Mouse (Mus musculus) embryonic facial prominence, embryonic 14.5 days (tissue): ENCODE results near the gene Grhl3. TPM values are rescaled to one million over a fixed set of nuclear protein-coding genes. Genes with fewer than 3 reads are reported as not detected.

Experiments used
- ATAC-seq: fragments of 200-750 bp; cut with Nextera tagmentation; 2 replicates; pipeline ENCODE4 v1.8.0; 2017; ENCODE audit warnings: low read depth, moderate number of reproducible peaks, moderate TSS enrichment
- DNase-seq: peaks from one replicate; pipeline ENCODE4 v3.0.0-alpha.2; 2015; ENCODE audit warnings: low spot score
- H3K27ac ChIP-seq: fragments of 300-500 bp; sonication (generic); replicated peaks from 2 replicates; pipeline ENCODE4 v1.5.1; 2014; ENCODE audit warnings: low read depth, mild to moderate bottlenecking, low read length, moderate library complexity
- H3K27me3 ChIP-seq: fragments of 300-500 bp; sonication (generic); replicated peaks from 2 replicates; pipeline ENCODE4 v1.6.1; 2014; ENCODE audit warnings: low read length; ENCODE audit not compliant: control insufficient read depth, insufficient read depth
- H3K36me3 ChIP-seq: fragments of 300-500 bp; sonication (generic); 2 replicates; pipeline ENCODE4 v1.6.1; 2014; ENCODE audit warnings: low read length, mixed read lengths; ENCODE audit not compliant: control insufficient read depth, insufficient read depth
- H3K4me1 ChIP-seq: fragments of 300-500 bp; sonication (generic); 2 replicates; pipeline ENCODE4 v1.6.1; 2014; ENCODE audit warnings: antibody characterized with exemption, low read length; ENCODE audit not compliant: control insufficient read depth, insufficient read depth
- H3K4me2 ChIP-seq: fragments of 300-500 bp; sonication (generic); 2 replicates; pipeline ENCODE4 v1.6.1; 2014; ENCODE audit warnings: low read depth, mild to moderate bottlenecking, low read length, moderate library complexity, mixed read lengths
- H3K4me3 ChIP-seq: fragments of 300-500 bp; sonication (generic); 2 replicates; pipeline ENCODE4 v1.5.1; 2014; ENCODE audit warnings: low read depth, mild to moderate bottlenecking, low read length
- H3K9ac ChIP-seq: fragments of 300-500 bp; sonication (generic); 2 replicates; pipeline ENCODE4 v1.6.1; 2014; ENCODE audit warnings: low read depth, mild to moderate bottlenecking, low read length, moderate library complexity, mixed read lengths
- H3K9me3 ChIP-seq: fragments of 300-500 bp; sonication (generic); 2 replicates; pipeline ENCODE4 v1.6.1; 2016; ENCODE audit warnings: low read length; ENCODE audit not compliant: control insufficient read depth
- WGBS: fragments of 180-500 bp; shearing (Covaris S2); extraction: QIAGEN DNeasy Blood & Tissue Kit; methylation state at CpG from one replicate; pipeline ENCODE4 v1.1.7; 2014; 5-methylcytosine and 5-hydroxymethylcytosine counted together
- polyA plus RNA-seq: library from polyadenylated mRNA; unstranded; fragments of >200 nt; fragmentation: Nextera tagmentation; extraction: Ambion mirVana; gene quantifications from 2 replicates; pipeline ENCODE4 v1.2.1, GENCODE M21; 2014

The Grhl3 gene
- polyA plus RNA-seq, 1 experiment from 2014 or later, result 13.3 TPM

- Histone ChIP-seq H3K9me3 (no peaks in the 10 kb centered on the region), H3K9ac (no peak overlapping the region), H3K36me3 (no peaks in the 10 kb centered on the region), H3K27ac (no peak overlapping the region; the same call in 1 of the 2 replicates), H3K4me1 (no peaks in the 10 kb centered on the region), H3K4me2 (no peak overlapping the region), H3K27me3 (no peaks in the 10 kb centered on the region), H3K4me3 (no peak overlapping the region)
- DNase-seq, result peak; percentile 34
- ATAC-seq, result no peak
- WGBS, result 48% methylated on average over 15 of the region's 15 CpGs
These were observed 56.8 kb downstream of the Grhl3 start for GRCm38 (mm10) chr4:135516351-135517316.

- Histone ChIP-seq H3K36me3 (no peaks in the 10 kb centered on the region), H3K4me1 (no peaks in the 10 kb centered on the region), H3K27me3 (no peaks in the 10 kb centered on the region), H3K9ac (no peak overlapping the region), H3K4me2 (no peak overlapping the region), H3K27ac (no peak overlapping the region), H3K9me3 (no peaks in the 10 kb centered on the region), H3K4me3 (no peak overlapping the region)
- WGBS, result 61% methylated on average over 14 of the region's 14 CpGs
- DNase-seq, result no peak
- no peak for ATAC-seq
These were observed 58.5 kb downstream of the Grhl3 start for GRCm38 (mm10) chr4:135514925-135515324.

GRCm38 (mm10) chr4:135513865-135514264, 59.6 kb downstream of the Grhl3 start:
- H3K9me3 ChIP-seq, result no peaks in the 10 kb centered on the region
- H3K4me1 ChIP-seq, result peaks cover 2% of the 10 kb centered on the region; the same call in 1 of the 2 replicates
- no peaks in the 10 kb centered on the region for H3K27me3 ChIP-seq
- DNase-seq, result no peak
- no peaks in the 10 kb centered on the region for H3K36me3 ChIP-seq
- no peak overlapping the region for H3K4me2 ChIP-seq
- no peak overlapping the region for H3K27ac ChIP-seq
- no peak overlapping the region for H3K9ac ChIP-seq
- ATAC-seq, result no peak
- WGBS, result 84% methylated on average over 7 of the region's 7 CpGs
- H3K4me3 ChIP-seq, result no peak overlapping the region

GRCm38 (mm10) chr4:135509515-135509914, 63.9 kb downstream of the Grhl3 start:
- no peaks in the 10 kb centered on the region for H3K27me3 ChIP-seq
- no peak for ATAC-seq
- H3K9me3 ChIP-seq, result no peaks in the 10 kb centered on the region
- H3K9ac ChIP-seq, result no peak overlapping the region
- 50% methylated on average over 12 of the region's 12 CpGs for WGBS
- DNase-seq, result peak; percentile 26
- H3K27ac ChIP-seq, result no peak overlapping the region
- H3K4me1 ChIP-seq, result peaks cover 2% of the 10 kb centered on the region; the same call in 1 of the 2 replicates
- H3K4me3 ChIP-seq, result no peak overlapping the region
- H3K4me2 ChIP-seq, result no peak overlapping the region
- H3K36me3 ChIP-seq, result no peaks in the 10 kb centered on the region

- DNase-seq (peak; percentile 88), ATAC-seq (peak; percentile 58)
- peak overlapping the region; percentile 45 for H3K4me2 ChIP-seq
- no peaks in the 10 kb centered on the region for H3K9me3 ChIP-seq
- H3K27me3 ChIP-seq, result no peaks in the 10 kb centered on the region
- no peak overlapping the region for H3K9ac ChIP-seq
- WGBS, result 16% methylated on average over 13 of the region's 13 CpGs
- no peaks in the 10 kb centered on the region for H3K36me3 ChIP-seq
- H3K4me1 ChIP-seq, result peaks cover 2% of the 10 kb centered on the region; the same call in 1 of the 2 replicates
- H3K4me3 ChIP-seq, result no peak overlapping the region
- no peak overlapping the region for H3K27ac ChIP-seq
These were observed 64.9 kb downstream of the Grhl3 start for GRCm38 (mm10) chr4:135508419-135509039.

GRCm38 (mm10) chr4:135507547-135508350, 65.7 kb downstream of the Grhl3 start:
- H3K36me3 ChIP-seq, result no peaks in the 10 kb centered on the region
- H3K9me3 ChIP-seq, result no peaks in the 10 kb centered on the region
- peak overlapping the region; percentile 50 for H3K4me2 ChIP-seq
- no peaks in the 10 kb centered on the region for H3K27me3 ChIP-seq
- H3K27ac ChIP-seq, result no peak overlapping the region
- ATAC-seq (0 out of 2 replicates have a peak, but pooled peaks have one; percentile 26), DNase-seq (peak; percentile 32)
- peaks cover 2% of the 10 kb centered on the region; the same call in 1 of the 2 replicates for H3K4me1 ChIP-seq
- H3K4me3 ChIP-seq, result peak overlapping the region; percentile 20
- peak overlapping the region; percentile 40 for H3K9ac ChIP-seq
- whole genome bisulfite sequencing, result 12% methylated on average over 22 of the region's 22 CpGs

GRCm38 (mm10) chr4:135505794-135506193, 67.6 kb downstream of the Grhl3 start:
- Histone ChIP-seq H3K9ac (no peak overlapping the region), H3K27ac (no peak overlapping the region), H3K36me3 (no peaks in the 10 kb centered on the region), H3K27me3 (no peaks in the 10 kb centered on the region), H3K4me1 (peaks cover 2% of the 10 kb centered on the region; the same call in 1 of the 2 replicates), H3K4me2 (no peak overlapping the region), H3K4me3 (no peak overlapping the region), H3K9me3 (no peaks in the 10 kb centered on the region)
- WGBS, result 79% methylated on average over 11 of the region's 11 CpGs
- DNase-seq (no peak), ATAC-seq (no peak)

- Histone ChIP-seq H3K4me1 (no peaks in the 10 kb centered on the region), H3K9me3 (0 out of 2 replicates have a peak, but pooled peaks cover 5% of the 10 kb centered on the region), H3K9ac (no peak overlapping the region), H3K4me3 (no peak overlapping the region), H3K27ac (no peak overlapping the region), H3K36me3 (no peaks in the 10 kb centered on the region), H3K27me3 (no peaks in the 10 kb centered on the region), H3K4me2 (no peak overlapping the region)
- ATAC-seq (no peak), DNase-seq (no peak)
- WGBS, result 51% methylated on average over 4 of the region's 4 CpGs
These were observed 71.8 kb downstream of the Grhl3 start for GRCm38 (mm10) chr4:135501587-135501986.
